Mouse (Mus musculus): Measurements from ENCODE around the gene Higd2a.
A peak's percentile ranks its signal among the peaks of the same experiment; 100 is the strongest.

Higd2a gene

GRCm38 (mm10) chr13:54621155-54621932 is 31.3 kb downstream of the Higd2a start, which contains the start of gene Faf2:
Gene Faf2, plus strand, starts transcription at chr13:54621784.
- DNase-seq (ENCODE audit: low read depth), result peak; percentile 94

DNA sequence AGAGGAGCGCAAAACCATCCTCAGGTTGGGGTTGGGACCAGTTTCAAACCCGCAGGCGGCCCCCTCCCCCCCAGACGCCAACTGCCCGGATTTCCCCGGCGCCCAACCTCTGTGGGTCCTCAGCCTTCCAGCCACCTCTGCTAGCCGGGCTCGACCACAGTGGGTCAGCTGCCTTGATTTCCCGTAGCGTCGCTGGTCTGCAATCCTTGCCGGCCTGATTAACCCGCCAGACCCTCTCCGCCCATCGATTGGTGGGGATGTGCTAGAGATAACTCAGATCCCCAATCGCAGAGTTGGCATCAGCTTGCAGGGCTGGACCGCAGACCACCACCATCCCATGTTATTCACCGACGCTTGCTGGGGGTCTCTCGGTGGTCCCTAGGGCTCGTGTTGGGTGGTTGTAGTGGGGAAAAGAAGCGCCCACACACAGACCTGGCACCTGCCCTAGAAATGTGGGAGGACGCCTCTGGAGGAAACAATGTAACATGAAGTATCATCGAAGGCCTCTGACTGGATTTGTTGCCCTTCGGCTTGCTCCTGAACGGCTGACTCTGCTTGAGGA is 32.0 kb downstream of the Higd2a start:
- no peak for DNase-seq (ENCODE audit: low read depth)

DNA sequence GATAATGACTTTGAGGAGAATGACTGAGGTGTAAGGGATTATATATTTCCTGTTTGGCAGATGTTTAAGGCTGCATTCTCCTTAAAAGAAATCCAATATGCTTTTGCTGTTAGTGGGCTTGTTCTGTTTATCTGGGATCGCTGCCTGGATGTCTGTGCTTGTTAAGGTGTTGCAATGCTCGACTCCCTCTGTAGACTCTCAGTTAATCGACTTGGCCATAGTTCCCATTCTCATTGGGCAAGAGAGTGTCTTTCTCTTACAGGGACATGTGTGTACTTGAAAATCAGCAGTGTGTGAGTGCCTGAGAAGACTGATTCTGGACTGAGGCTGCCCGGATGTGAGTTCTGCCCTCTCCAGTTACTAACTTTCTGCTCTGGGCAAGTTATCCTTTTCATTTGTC is 39.1 kb downstream of the Higd2a start:
- no peak for DNase-seq (ENCODE audit: low read depth)

DNA sequence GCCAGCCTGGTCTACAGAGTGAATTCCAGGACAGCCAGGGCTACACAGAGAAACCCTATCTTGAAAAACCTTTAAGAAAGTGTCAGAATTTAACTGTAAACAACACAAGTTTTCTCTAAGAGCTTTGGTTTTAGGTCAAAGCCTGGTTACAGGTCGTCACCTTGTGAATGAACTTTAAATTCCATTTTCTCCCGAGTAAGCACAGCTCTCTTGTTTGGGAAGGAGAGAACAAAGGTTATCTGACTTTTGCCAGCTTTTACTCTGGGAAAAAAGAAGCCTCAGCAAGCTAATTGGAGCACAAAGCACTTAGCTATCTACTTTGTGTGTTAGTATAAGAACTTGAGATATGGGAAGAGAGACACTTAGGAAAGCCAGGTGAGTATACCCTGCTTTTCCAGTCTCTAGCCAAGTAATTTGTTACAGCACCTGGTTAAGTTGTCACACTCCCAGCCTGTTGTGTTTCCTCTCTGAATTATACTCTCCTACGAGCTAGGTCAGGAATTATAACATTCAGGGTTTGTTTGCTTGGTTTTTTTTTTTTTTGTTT is 42.8 kb downstream of the Higd2a start:
- DNase-seq (ENCODE audit: low read depth), result no peak

DNA sequence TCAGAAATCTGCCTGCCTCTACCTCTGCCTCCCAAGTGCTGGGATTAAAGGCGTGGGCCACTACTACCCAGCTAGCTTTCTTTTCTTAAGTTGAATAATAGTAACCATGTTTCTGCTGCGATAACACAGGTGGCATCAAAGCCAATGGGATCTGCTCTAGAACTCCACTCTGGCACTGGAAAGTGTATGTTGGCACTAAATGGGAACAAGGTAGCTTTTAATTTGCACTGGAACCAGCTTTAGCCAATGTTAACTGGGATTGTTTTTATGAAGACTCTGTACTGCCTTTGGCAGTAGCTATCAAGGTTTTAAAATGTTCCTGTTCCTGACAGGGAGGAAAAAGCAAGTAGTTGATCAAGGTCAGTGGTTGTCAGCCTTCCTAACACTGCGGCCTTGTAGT is 45.0 kb downstream of the Higd2a start:
- DNase-seq (ENCODE audit: low read depth), result no peak

Measured in c-Kit-positive CD71-positive TER-119-negative erythroid progenitor cells, embryonic 14.5 days (primary cell).